Mouse (Mus musculus) thymus, adult 2 months (tissue): ENCODE measurements around the gene Phc1. TPM values are rescaled to one million over a fixed set of nuclear protein-coding genes. Genes with fewer than 3 reads are reported as not detected.
A peak's percentile ranks its signal among the peaks of the same experiment; 100 is the strongest.

Experiments used
- DNase-seq: peaks from one replicate; pipeline ENCODE4 v3.0.0; 2021
- H3K27ac ChIP-seq: fragments of 200-500 bp; 2 replicates; pipeline ENCODE4 v1.5.1; 2012; ENCODE audit warnings: low read length, control low read depth; ENCODE audit not compliant: control insufficient read depth, insufficient read depth
- H3K27me3 ChIP-seq: fragments of 200-500 bp; 2 replicates; pipeline ENCODE4 v1.6.1; 2012; ENCODE audit warnings: mild to moderate bottlenecking, low read length, moderate library complexity, mixed read lengths; ENCODE audit not compliant: control insufficient read depth, insufficient read depth
- H3K36me3 ChIP-seq: fragments of 200-500 bp; 2 replicates; pipeline ENCODE4 v1.6.1; 2012; ENCODE audit warnings: mild to moderate bottlenecking, low read length, moderate library complexity; ENCODE audit not compliant: control insufficient read depth, insufficient read depth
- H3K4me1 ChIP-seq: fragments of 200-500 bp; replicated peaks from 2 replicates; pipeline ENCODE4 v1.6.1; 2012; ENCODE audit warnings: low read length; ENCODE audit not compliant: control insufficient read depth, insufficient read depth
- H3K4me3 ChIP-seq: fragments of 200-500 bp; 2 replicates; pipeline ENCODE4 v1.5.1; 2012; ENCODE audit warnings: mild to moderate bottlenecking, low read length, control low read depth, moderate library complexity; ENCODE audit not compliant: control insufficient read depth, insufficient read depth
- CTCF ChIP-seq: fragments of 200-500 bp; IDR thresholded peaks from 2 replicates; pipeline ENCODE4 v1.5.1; 2012; ENCODE audit warnings: mild to moderate bottlenecking, control low read depth, low read length, moderate library complexity, borderline replicate concordance; ENCODE audit not compliant: control insufficient read depth, poor library complexity, insufficient read depth; ENCODE audit errors: extremely low read depth
- POLR2A ChIP-seq: fragments of 200-500 bp; IDR thresholded peaks from 2 replicates; pipeline ENCODE4 v1.6.1; 2012; ENCODE audit warnings: mild to moderate bottlenecking, low read length, control low read depth, moderate library complexity; ENCODE audit not compliant: control insufficient read depth, poor library complexity, insufficient read depth; ENCODE audit errors: extremely low read depth
- WGBS: fragments of 180-500 bp; shearing (Covaris S2); methylation state at CpG from one replicate; pipeline ENCODE4 v1.1.7; 2018; 5-methylcytosine and 5-hydroxymethylcytosine counted together
- polyA plus RNA-seq: library from polyadenylated mRNA; depleted of rRNA; stranded (reverse); fragments of >200 nt; gene quantifications from 2 replicates; pipeline ENCODE4 v1.2.3, GENCODE M21; 2012

Phc1 gene
- polyA plus RNA-seq, 1 experiment, result 107 TPM

DNA sequence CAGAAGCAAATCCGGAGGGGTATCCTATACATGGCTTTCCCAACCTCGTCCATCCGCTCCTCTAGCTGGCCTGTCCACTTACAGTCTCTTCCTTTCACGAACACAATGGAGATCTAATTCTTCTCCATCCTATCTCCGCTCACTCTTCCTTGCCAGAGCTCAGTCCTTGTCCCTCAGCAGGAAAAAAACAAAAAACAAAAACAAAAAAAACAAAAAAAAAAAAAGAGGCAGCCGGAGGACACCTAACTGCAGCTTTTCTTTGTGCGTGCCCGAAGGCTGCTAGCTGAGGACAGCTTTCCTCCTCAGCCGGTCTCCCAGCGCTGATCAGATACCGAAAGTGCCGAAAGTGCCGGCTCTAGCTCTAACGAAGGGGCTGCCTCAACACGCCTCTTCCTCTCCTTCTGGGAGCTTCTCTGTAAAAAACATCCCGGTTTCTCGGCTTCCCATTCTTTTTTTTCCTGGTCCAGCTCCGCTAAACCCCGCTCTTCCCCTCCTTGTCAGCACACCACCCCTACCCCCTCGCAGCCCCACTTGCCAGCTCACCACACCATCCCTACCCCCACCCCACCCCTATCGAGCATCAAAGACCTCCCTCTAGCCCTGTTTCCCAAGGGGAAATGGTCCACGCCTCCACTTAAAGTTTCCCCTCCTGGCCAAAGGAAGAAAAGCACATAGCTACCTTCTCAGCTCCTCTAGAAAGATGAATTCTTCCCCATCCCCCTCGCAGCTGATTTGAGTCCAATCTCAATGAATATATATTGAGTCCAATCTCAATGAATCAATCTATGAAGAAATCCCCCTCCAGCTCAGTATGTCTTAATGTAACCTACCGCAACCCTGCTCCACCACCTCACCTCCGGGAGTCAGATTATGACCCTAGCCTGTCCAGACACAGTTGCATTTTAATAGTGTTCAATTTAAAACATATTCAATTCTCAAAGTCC, 42.8 kb downstream of the Phc1 start:
- Histone ChIP-seq H3K4me3 (peak overlapping the region; percentile 24), H3K4me1 (no peaks in the 10 kb centered on the region; the same call in 1 of the 2 replicates), H3K27me3 (no peaks in the 10 kb centered on the region), H3K36me3 (no peaks in the 10 kb centered on the region), H3K27ac (no peak overlapping the region)
- 16% methylated on average over 25 of the region's 25 CpGs for WGBS
- DNase-seq, result no peak
- TF ChIP-seq POLR2A, result no peak
- TF ChIP-seq CTCF, result no peak

DNA sequence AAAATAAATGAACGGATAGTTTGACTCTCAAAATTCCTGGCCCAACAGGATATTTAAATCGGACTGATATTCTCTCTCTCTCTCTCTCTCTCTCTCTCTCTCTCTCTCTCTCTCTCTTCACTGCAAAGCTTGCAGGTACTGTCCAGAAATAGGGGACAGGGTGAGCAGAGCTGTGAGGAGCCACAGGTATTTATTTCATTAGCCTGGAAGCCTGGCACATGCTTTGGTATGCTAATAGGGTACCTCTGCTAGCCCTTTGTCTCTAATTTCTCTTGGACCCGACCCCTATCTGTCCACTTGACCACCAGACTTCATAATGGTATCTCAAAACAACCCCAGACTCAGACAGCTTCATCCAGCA, 43.5 kb downstream of the Phc1 start:
- DNase-seq, result no peak
- H3K36me3 ChIP-seq, result no peaks in the 10 kb centered on the region
- 71% methylated on average over 3 of the region's 3 CpGs for WGBS

DNA sequence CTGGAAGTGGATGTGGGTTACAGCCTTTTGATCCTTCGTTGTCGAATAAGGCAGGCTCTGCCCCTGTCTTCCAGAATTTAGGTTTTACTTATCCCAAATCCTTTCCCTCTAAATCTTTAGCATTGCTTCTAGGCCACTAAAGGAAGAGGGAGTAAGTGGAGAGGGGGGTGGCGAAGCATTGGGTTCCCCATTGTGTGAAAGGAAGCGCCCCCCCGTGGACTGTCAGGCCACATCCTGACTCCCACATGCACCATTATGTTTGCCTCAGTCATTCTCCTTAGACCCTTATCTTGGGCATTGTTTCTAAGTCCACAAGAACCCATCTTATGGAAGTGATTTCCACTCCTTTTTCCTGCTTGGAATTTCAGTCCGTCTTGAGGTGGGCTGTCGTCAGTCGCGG, 45.1 kb downstream of the Phc1 start:
- no peak overlapping the region for H3K27ac ChIP-seq
- no peak for TF ChIP-seq POLR2A
- TF ChIP-seq CTCF, result no peak
- no peaks in the 10 kb centered on the region; the same call in 1 of the 2 replicates for H3K27me3 ChIP-seq
- H3K36me3 ChIP-seq, result no peaks in the 10 kb centered on the region
- no peaks in the 10 kb centered on the region; the same call in none of the 2 replicates for H3K4me1 ChIP-seq
- 72% methylated on average over 9 of the region's 9 CpGs for WGBS
- H3K4me3 ChIP-seq, result no peak overlapping the region
- DNase-seq, result no peak

More for the DNA sequence above, 43.5 kb downstream of the Phc1 start:
- H3K27ac ChIP-seq, result no peak overlapping the region
- no peak overlapping the region for H3K4me3 ChIP-seq
- no peaks in the 10 kb centered on the region; the same call in none of the 2 replicates for H3K4me1 ChIP-seq
- no peaks in the 10 kb centered on the region; the same call in 1 of the 2 replicates for H3K27me3 ChIP-seq
- TF ChIP-seq CTCF (no peak), POLR2A (no peak)

DNA sequence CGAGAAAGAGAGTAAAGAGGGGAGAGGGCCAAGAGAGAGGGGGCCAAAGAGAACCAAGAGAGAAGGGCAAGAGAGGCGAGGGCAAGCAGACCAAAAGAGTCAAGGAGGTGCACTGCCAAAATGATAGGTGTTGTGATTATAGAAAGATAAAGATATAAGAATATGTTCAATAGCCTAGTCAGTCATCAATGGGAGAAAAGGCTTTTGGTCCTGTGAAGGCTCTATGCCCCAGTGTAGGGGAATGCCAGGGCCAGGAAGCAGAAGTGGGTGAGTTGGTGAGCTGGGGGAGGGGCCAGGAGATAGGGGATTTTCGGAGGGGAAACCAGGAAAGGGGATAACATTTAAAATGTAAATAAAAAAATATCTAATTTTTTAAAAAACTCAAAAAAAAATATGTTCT, 46.1 kb downstream of the Phc1 start:
- H3K27ac ChIP-seq, result no peak overlapping the region
- TF ChIP-seq CTCF, result no peak
- no peak for TF ChIP-seq POLR2A
- H3K36me3 ChIP-seq, result no peaks in the 10 kb centered on the region
- no peak for DNase-seq
- H3K4me1 ChIP-seq, result no peaks in the 10 kb centered on the region; the same call in none of the 2 replicates
- WGBS, result 62% methylated on average over 3 of the region's 3 CpGs
- H3K27me3 ChIP-seq, result no peaks in the 10 kb centered on the region; the same call in 1 of the 2 replicates
- H3K4me3 ChIP-seq, result no peak overlapping the region

DNA sequence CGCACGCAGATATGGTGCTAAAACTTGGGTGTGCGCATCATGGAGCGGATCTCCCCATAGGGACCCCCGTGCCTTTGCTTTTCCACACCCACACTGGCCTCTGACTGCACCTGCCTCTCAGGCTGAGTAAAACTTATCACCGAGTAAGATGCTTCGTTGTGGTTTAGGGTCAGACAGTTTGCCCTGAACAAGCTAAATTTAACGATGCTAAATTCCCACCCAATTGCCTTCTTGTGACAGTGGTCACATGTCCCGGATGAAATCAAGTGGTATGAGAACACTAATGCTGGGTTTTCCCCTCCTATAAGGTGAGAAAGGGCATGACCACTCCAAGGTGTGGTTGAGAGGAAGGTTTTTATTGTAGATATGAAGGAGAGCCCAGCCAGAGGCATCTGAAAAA, 46.6 kb downstream of the Phc1 start:
- H3K27ac ChIP-seq, result no peak overlapping the region
- no peak for TF ChIP-seq POLR2A
- TF ChIP-seq CTCF, result no peak
- whole genome bisulfite sequencing, result 47% methylated on average over 9 of the region's 9 CpGs

DNA sequence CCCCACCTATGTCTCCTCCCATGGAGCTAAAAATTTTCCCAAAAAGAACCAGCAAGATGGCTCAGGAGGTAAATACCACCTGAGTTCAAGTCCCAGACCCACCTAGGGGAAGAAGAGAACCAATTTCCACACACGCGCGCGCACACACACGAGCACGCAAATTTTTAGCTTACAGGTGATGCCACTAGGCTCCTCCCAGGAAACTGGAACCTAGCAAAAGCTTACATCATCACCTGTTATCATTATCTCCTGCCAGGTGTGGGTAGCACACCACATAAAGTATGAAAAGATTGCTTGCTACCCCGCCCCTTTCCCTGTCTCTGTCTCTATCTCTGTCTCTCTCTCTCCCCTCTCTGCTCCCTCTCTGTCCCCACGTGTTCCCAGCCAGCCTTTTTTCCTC, 47.2 kb downstream of the Phc1 start:
- no peaks in the 10 kb centered on the region for H3K36me3 ChIP-seq
- H3K4me1 ChIP-seq, result no peaks in the 10 kb centered on the region; the same call in none of the 2 replicates
- H3K27ac ChIP-seq, result no peak overlapping the region
- TF ChIP-seq POLR2A (no peak), CTCF (no peak)
- DNase-seq, result no peak
- H3K27me3 ChIP-seq, result no peaks in the 10 kb centered on the region; the same call in 1 of the 2 replicates
- no peak overlapping the region for H3K4me3 ChIP-seq
- 89% methylated on average over 8 of the region's 8 CpGs for WGBS

More for the DNA sequence above, 46.6 kb downstream of the Phc1 start:
- Histone ChIP-seq H3K4me3 (no peak overlapping the region), H3K4me1 (no peaks in the 10 kb centered on the region; the same call in none of the 2 replicates), H3K36me3 (no peaks in the 10 kb centered on the region), H3K27me3 (no peaks in the 10 kb centered on the region; the same call in 1 of the 2 replicates)
- DNase-seq, result no peak
